Mouse (Mus musculus) c-Kit-negative CD71-positive TER-119-positive erythroid progenitor cells, embryonic 14.5 days (primary cell): ENCODE data around the gene Krtap17-1.

Experiments
- DNase-seq: peaks from one replicate; pipeline ENCODE4 v3.0.0-alpha.2; 2013; ENCODE audit warnings: low read depth, low spot score

The Krtap17-1 gene

GRCm38 (mm10) chr11:99965961-99966360, 27.8 kb downstream of the Krtap17-1 start:
- DNase-seq = no peak

GRCm38 (mm10) chr11:99964213-99964612, 29.6 kb downstream of the Krtap17-1 start:
- DNase-seq = no peak

DNA sequence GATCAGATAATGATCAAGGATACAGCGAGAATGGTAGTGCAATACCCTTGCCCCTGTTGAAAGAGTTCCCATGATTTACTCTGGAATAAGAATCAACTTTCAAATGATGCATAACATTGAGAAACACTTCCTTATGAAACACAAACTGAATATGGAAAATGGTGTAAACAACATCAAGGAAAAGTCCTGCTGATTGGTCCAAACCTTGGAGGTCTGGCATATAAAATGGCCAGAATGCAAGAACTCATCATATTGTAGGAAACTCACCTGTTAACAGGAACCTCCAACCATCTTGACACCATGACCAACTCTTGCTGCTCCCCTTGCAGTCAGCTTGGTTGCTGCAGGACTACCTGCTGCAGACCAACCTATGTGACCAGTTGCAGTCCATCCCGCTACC, 45.6 kb downstream of the Krtap17-1 start, which contains the start of gene Krtap9-5:
Gene Krtap9-5, plus strand, starts transcription at position 301 of the 400 bp plus-strand sequence.
- DNase-seq = no peak
